ENCODE assay signal across 7 mouse cellular contexts in the genomic region with DNA sequence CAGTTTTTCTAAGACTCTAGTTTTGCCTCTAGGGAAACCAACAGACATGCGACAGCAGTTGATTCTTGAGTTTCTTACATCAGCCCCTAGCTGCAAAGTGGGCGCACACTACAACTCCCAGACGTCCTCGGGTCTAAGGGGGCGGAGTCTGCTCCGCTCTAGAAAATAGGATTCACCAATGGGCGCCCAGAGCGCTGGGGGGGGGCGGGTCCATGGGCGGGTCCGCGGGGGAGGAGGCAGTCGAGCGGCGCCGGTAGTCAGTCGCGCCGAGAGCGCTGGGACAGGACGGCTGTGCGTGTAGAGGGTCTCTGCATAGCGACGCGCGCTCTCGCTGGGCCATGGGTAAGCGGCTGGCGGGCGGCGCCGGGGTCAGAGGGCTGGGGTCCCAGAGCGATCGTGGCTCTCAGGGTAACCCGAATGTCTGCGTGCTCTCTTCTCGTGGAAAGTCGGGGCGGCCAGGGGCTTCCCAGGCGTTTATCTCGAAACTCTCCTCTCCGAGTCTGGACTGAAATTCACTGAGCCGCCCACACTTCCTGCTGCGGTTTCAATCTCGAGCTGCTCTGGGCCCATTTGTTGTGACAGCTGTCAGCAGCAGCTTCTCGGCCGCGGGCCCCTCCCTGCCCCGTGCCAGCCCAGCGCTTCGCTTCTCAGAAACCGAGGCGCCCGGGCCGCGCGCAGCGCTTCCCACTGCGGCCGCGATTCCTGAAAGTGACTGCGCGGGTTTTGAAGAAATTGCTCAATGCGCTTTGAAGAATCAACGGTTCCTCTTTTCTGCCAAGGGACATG. TPM values are rescaled to one million over a fixed set of nuclear protein-coding genes. Genes with fewer than 3 reads are reported as not detected.
DNase-seq lines count a peak whose midpoint lies in the region; ATAC-seq lines count a peak whose summit lies in the region.

Gene Arid5a, plus strand, starts transcription at position 239 of the 786 bp plus-strand sequence.

- peak within 1 kb of the TSS; percentile 41; the same call in 1 of the 2 replicates for H3K9ac ChIP-seq in limb, embryonic 11.5 days (ENCODE audit: low read length)
- peak within 1 kb of the TSS; percentile 46; the same call in 1 of the 2 replicates for H3K9ac ChIP-seq in midbrain, embryonic 14.5 days (replicated peaks; ENCODE audit: low read length)

- no peaks in the 10 kb centered on the region for H3K9me3 ChIP-seq in embryonic facial prominence, embryonic 10.5 days
- H3K9me3 ChIP-seq in limb, embryonic 11.5 days (ENCODE audit: control insufficient read depth, low read length), result no peaks in the 10 kb centered on the region
- no peaks in the 10 kb centered on the region for H3K9me3 ChIP-seq in midbrain, embryonic 14.5 days (ENCODE audit: control insufficient read depth, low read length)

- DNase-seq in adrenal gland, postnatal 10 days, result peak; percentile 91
- DNase-seq in embryonic facial prominence, embryonic 10.5 days (ENCODE audit: low spot score), result peak; percentile 96
- peak; percentile 99 for DNase-seq in heart, adult 11 months
- peak; percentile 84 for DNase-seq in kidney, adult 18-20 months
- DNase-seq in limb, embryonic 11.5 days (ENCODE audit: low spot score), result peak; percentile 90
- DNase-seq in midbrain, embryonic 14.5 days, result peak; percentile 98
- peak; percentile 83 to 85 for DNase-seq in spleen, adult 18-20 months

- peaks cover 39% of the 10 kb centered on the region for H3K4me1 ChIP-seq in embryonic facial prominence, embryonic 10.5 days
- H3K4me1 ChIP-seq in limb, embryonic 11.5 days (ENCODE audit: control insufficient read depth, insufficient read depth, low read length), result peaks cover 15% of the 10 kb centered on the region
- H3K4me1 ChIP-seq in midbrain, embryonic 14.5 days (ENCODE audit: control insufficient read depth, insufficient read depth, low read length), result peaks cover 17% of the 10 kb centered on the region

- peak within 1 kb of the TSS; percentile 90 for H3K4me2 ChIP-seq in limb, embryonic 11.5 days (ENCODE audit: low read depth, severe bottlenecking)
- peak within 1 kb of the TSS; percentile 96 for H3K4me2 ChIP-seq in midbrain, embryonic 14.5 days (ENCODE audit: low read length)

- peak; percentile 87 for ATAC-seq in limb, embryonic 11.5 days (ENCODE audit: insufficient number of reproducible peaks, low FRiP score, low TSS enrichment, low read depth)
- peak; percentile 90 for ATAC-seq in midbrain, embryonic 14.5 days (ENCODE audit: low FRiP score, low TSS enrichment)

- H3K27ac ChIP-seq in embryonic facial prominence, embryonic 10.5 days (replicated peaks), result peak within 1 kb of the TSS; percentile 61; the same call in 1 of the 2 replicates
- no peak within 1 kb of the TSS for H3K27ac ChIP-seq in limb, embryonic 11.5 days (replicated peaks; ENCODE audit: low read depth, low read length)
- 0 out of 2 replicates have a peak within 1 kb of the TSS, but pooled peaks have one; percentile 8 for H3K27ac ChIP-seq in midbrain, embryonic 14.5 days (replicated peaks; ENCODE audit: low read depth, low read length)

- under 1% methylated on average over 65 of the region's 65 CpGs for WGBS in embryonic facial prominence, embryonic 10.5 days
- under 1% methylated on average over 59 of the region's 65 CpGs for WGBS in limb, embryonic 11.5 days
- under 1% methylated on average over 65 of the region's 65 CpGs for WGBS in midbrain, embryonic 14.5 days

- no peaks in the 10 kb centered on the region for H3K36me3 ChIP-seq in embryonic facial prominence, embryonic 10.5 days (replicated peaks)
- no peaks in the 10 kb centered on the region for H3K36me3 ChIP-seq in limb, embryonic 11.5 days (ENCODE audit: control insufficient read depth, insufficient read depth, low read length)
- H3K36me3 ChIP-seq in midbrain, embryonic 14.5 days (ENCODE audit: control insufficient read depth, insufficient read depth, low read length), result no peaks in the 10 kb centered on the region

- peak within 1 kb of the TSS; percentile 65 for H3K4me3 ChIP-seq in embryonic facial prominence, embryonic 10.5 days
- H3K4me3 ChIP-seq in limb, embryonic 11.5 days (ENCODE audit: low read depth, low read length), result peak within 1 kb of the TSS; percentile 50
- peak within 1 kb of the TSS; percentile 62 for H3K4me3 ChIP-seq in midbrain, embryonic 14.5 days (replicated peaks; ENCODE audit: low read depth, low read length)

- H3K27me3 ChIP-seq in embryonic facial prominence, embryonic 10.5 days (replicated peaks; ENCODE audit: low read depth, poor library complexity, severe bottlenecking), result peaks cover 48% of the 10 kb centered on the region
- H3K27me3 ChIP-seq in limb, embryonic 11.5 days (ENCODE audit: control insufficient read depth, insufficient read depth, low read length), result peaks cover 14% of the 10 kb centered on the region
- H3K27me3 ChIP-seq in midbrain, embryonic 14.5 days (ENCODE audit: control insufficient read depth, insufficient read depth, low read length), result peaks cover 12% of the 10 kb centered on the region; the same call in 1 of the 2 replicates

RNA-seq across cellular contexts. Expression of gene Arid5a, which starts in this region (rescaled TPM):
- 1 to 10 TPM; 8.9 to 9.2 TPM for total RNA-seq in adrenal gland, postnatal 10 days (2021)
- 3.3 and 4.5 TPM in 2 replicates for polyA plus RNA-seq in embryonic facial prominence, embryonic 10.5 days (2016; fragmentation: Nextera tagmentation; extraction: Ambion mirVana)
- polyA plus RNA-seq in limb, embryonic 11.5 days (2014; fragmentation: Nextera tagmentation; extraction: Ambion mirVana), result 2.0 and 2.8 TPM in 2 replicates
- polyA plus RNA-seq in midbrain, embryonic 14.5 days (2014; fragmentation: Nextera tagmentation; extraction: Ambion mirVana), result 2.0 and 2.5 TPM in 2 replicates
